Mouse (Mus musculus): Measurements from ENCODE around the gene Pkig.
"Not testable (repeated sequence)": the region's sequence is repeated elsewhere in the genome, so short reads cannot be mapped to it uniquely, and the experiment has no call there.

Pkig gene

GRCm38 (mm10) chr2:163644047-163644446 lies 14.1 kb upstream of the Pkig start:
- DNase-seq, result no peak

GRCm38 (mm10) chr2:163644575-163645385 lies 13.4 kb upstream of the Pkig start, which contains the start of gene Serinc3:
TSS of gene Serinc3 (minus strand) at chr2:163645131.
- DNase-seq, result peak; percentile 99

DNA sequence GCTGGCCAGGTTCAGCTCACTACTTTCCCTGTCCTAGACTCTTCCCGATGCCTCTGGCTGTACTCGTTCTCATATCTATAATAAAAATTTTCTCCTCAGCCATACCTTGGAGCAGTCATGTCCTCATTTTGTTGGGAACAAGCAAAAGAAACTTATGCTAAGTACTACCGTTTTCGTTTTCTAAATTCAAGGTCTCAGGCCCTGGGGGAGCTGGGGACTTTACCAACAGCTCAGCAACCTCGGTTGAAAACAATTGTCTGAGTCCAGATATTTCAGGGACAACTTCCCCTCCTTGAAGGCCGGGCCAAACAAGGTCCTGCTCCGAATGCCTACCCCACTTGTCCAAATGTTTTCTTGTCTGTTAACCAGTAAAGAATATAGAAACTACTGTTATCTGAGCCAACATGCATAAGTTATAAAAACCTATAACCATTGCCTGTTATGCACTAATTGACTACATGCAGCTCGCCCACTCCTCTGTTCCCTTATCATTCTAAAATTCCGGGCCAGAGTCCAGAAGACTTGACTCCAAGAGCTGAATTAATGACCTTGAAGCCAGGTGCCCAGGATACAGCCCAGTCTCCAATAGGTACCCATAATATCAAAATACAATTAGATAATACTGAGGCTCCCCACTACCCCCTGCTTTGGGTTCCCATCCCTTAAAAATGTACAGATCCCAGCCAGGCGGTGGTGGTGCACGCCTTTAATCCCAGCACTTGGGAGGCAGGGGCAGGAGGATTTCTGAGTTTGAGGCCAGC lies 12.3 kb upstream of the Pkig start:
- no peak for DNase-seq

DNA sequence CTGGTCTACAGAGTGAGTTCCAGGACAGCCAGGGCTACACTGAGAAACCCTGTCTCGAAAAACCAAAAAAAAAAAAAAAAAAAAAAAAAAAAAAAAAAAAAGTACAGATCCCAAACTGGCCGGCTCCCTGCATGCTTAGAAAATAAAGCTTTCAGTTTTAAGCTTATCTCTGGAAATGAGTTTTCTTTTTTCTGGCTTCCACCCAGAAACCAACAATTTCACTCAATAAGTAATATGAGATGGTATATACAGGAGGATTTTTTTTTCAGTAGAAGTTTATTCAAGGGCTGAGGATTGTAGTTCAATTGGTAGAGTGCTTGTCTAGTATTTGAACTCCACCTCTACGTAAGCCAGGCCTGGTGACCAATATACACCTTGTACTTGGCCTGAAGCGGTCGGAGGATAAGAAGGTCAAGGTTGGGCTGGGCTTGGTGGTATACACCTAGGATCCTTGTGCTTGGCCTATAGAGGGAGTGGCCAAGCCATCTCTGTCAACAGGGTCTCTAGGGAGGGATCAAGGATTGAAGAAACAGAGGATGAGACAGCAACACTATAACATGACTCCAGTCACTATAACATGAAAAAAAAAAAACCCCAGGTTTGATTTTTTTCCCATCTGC lies 11.6 kb upstream of the Pkig start:
- no peak for DNase-seq

GRCm38 (mm10) chr2:163655699-163656098 lies 2.5 kb upstream of the Pkig start:
- not testable (repeated sequence) for DNase-seq

GRCm38 (mm10) chr2:163657486-163657885 lies 700 bp upstream of the Pkig start:
- DNase-seq, result no peak

- peak in 1 of 2 experiments; percentile 44 for DNase-seq
Observed at GRCm38 (mm10) chr2:163658941-163659340, 755 bp downstream of the Pkig start.

DNA sequence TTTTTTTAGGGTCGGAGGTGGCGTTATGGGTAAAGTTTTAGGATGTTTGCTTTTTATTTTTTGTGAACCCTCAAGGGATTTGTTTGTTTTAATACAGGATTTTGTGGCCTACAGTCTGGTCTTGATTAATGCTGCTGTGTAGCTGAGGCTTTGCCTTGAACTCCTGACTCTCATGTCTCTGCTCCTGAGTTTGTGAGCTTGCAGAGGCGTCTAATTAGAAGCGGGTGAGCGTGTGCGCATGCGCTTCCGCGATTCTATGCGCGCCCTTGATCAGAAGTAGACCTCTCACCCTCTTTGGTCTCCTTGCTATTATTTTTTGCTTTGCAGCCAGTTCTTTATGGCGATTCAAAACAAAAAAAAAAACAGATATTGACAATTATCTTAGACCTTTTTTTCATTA lies 1.2 kb downstream of the Pkig start:
- no peak for DNase-seq

GRCm38 (mm10) chr2:163660103-163660701 lies 2.0 kb downstream of the Pkig start:
- DNase-seq, result no peak

DNA sequence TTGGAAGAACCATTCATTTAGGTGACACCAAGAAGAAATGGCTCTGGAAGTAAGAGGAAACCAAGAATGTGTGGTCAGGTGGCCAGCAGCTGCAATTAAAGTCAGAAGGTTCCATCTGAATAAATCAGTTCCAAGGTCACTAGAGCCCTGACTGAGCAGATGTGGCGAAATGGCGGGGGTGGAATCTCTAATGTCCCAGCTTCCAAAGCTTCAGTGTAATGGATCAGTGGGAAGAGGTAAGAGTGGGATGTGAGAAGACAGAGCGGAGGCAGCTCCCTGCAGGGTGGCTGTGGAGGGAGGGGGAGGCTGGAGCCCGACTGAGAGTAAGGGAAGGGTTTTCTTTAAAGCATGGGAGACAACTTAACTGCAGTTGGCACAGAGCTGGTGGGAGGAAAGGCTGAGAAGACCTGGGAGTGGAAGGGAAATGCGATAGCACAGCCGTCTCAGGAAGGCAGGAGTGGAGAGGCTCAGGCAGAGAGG lies 3.2 kb downstream of the Pkig start:
- DNase-seq, result no peak

GRCm38 (mm10) chr2:163662076-163662475 lies 3.9 kb downstream of the Pkig start:
- no peak for DNase-seq

- DNase-seq, result no peak
Observed at GRCm38 (mm10) chr2:163662698-163663221, 4.6 kb downstream of the Pkig start.

GRCm38 (mm10) chr2:163663930-163664329 lies 5.7 kb downstream of the Pkig start:
- DNase-seq, result no peak

DNA sequence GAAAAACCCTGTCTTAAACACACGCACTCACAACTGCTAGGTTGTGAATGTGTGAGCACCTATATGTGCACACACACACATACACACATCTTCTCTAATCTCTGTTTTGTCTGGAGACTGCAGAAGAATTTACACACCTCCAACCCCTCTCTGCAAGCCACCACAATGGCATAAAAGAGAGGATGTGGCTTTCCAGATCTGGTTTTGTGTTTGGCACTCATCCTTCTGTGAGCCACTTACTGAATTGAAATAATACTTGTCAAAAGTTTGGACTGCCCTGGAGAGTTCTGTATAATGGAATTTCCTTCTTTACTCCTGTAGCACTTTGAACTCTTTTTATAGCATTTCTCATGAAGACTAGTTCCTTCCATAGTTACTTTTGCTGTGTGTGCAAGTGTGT lies 8.9 kb downstream of the Pkig start:
- no peak for DNase-seq

DNA sequence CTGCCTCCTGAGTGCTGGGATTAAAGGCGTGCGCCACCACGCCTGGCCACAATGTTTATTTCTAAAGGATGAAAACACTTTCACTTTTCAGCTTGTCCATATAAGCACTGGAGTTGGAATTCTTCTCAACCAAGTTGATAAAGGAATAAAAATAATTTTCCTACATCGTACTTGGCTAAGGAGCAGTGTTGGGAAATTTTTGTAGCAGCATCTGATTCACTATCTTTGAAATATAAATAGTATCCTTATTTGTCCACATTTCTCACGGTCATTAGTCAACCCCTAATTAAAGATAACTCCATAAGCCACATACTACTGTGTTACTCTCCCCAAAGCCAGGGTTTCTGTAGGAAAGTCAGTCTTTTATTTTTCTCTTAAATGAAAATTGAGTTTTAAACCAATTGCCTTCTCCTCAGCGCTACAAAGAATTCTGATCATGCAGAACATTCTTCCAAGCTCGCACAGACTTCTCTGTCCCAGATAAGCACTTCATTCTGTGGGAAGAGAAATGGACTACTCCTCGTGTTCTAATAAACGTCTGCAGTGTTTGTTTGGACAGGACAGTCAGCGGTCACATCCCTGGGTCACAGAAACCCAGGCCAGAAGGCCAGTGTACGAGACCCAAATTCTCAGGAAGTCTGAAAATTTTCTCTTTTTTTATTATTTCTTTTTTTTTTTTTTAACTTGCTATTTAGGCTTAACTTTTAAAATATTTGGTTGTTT lies 12.8 kb downstream of the Pkig start:
- DNase-seq, result no peak

DNA sequence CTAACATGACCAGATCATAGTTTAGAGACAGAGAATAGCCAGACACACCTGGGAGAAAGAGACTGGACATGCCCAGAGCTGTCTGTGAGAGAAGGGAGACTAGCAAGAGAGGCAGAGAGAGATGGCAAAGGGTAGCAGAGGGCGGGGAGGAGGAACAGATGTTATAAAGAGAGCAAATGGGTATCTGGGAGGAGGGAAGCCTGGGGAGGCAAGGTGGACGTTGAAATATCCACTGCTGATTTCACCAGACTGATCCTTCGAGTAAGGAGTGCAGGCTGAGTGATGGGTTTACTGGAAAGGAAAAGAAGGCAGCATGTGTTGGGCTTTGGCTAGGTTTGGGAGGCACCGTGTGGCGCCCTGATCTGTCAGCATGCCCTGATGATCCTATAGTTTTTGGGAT lies 16.2 kb downstream of the Pkig start:
- no peak for DNase-seq

DNA sequence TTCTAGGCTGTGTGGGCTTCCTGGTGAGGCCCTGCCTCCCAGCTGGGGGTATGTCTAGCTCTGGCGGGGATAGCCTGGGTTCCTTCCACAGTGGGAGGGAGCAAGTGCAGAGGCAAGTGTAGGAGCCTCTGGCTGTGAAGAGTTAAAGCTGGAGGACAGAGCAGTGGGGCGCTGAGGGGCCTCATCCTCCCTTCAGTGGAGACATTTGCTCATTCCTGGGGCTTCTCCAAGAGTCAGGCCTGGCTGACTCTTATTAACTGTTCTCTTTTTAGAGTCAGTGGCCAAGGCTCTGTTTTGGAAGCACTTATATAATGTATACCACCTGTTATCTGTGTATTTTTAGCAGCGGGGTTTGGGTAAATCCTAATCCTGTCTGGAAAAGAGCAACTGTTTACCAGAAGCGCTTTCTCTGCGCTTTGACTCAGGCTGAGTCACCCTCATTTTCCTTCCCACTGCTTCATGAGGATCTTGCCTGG lies 17.0 kb downstream of the Pkig start:
- DNase-seq, result peak; percentile 70 to 79

DNA sequence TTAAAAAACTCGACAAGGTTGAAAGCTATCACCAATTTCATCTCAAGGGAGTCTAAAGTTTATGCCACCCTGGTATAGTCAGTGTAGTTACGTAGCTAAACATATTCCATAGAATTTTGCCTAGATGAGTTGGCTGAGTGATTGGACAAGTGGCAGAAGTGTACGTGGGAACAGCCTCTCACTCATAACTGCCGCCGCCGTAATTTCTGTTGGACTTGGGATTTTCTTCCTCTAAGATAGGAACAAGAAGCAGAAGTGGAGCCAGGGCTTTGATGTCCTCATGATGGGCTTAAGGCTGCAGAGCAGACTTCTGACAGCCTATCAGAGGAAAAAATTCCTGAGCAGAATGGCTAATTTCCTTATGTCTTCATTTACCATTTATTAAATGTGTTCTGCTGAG lies 17.5 kb downstream of the Pkig start:
- DNase-seq, result peak in 1 of 2 experiments; percentile 49

DNA sequence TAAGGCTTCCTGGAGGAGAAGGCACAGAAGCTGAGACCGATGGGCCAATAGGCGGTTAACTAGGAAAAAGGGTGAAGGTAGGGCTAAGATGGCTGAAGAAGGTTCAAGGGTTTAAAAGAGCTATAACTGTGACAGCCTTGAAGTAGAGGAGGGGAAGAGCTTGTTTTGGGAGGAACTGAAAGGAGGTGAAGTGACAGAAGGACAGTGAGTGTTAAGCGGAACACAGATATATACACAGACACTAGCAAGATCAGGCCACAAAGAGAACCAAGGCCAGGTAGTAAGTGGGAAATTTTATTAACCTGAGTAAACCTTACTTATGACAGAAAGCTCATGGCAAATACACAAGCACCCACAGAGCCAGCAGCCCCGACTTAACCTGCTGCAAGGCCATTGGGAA lies 18.1 kb downstream of the Pkig start:
- no peak for DNase-seq

DNA sequence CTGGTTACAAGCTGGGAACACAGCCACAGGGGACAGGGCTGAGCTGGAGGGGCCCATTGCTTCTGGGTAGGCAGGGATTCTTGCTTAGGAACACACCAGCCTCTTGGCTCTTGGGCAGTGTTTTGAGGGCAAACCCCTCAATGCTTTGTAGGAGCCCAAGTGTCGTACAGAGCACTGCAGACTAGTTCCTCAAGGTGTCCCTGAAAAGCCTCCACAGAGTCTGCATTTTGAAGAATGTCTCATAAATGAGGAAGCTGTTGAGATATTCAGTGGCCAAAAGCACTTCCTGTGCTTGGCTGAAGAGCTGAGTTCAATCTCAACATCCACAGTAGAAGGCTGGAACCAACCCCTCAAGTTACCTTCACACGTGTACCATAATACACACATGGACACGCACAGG lies 18.6 kb downstream of the Pkig start:
- no peak for DNase-seq

GRCm38 (mm10) chr2:163682344-163682743 lies 24.2 kb downstream of the Pkig start:
- DNase-seq, result no peak

GRCm38 (mm10) chr2:163685287-163685686 lies 27.1 kb downstream of the Pkig start:
- DNase-seq, result no peak
